Mouse (Mus musculus): ENCODE results near the gene Sept3. TPM values are rescaled to one million over a fixed set of nuclear protein-coding genes. Genes with fewer than 3 reads are reported as not detected.

Gene Sept3
- polyA plus RNA-seq (2015; fragmentation: Nextera tagmentation; extraction: Ambion mirVana): 2.1 and 2.9 TPM in 2 replicates

DNA sequence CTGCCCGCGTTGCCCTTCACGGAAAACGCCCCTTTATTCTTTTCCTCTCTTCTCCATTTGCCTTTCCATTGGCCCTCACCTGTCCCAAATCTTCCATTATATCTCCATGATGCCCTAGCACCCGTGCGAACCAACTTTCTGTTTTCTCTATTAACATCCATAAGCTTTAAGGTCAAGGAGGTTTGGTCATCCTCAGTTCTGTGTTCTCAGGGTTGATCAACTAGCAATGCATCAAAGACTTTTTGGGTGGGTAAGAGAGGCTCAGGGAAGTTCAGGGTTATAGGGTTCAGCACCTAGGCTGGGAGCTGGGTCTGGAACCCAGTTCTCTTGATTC lies at the start of gene Sept3:
TSS of gene Sept3 (plus strand) at position 301 of the 334 bp plus-strand sequence.
- WGBS: 24% methylated on average over 6 of the region's 6 CpGs
- H3K9ac ChIP-seq (ENCODE audit: low read length): peak within 1 kb of the TSS; percentile 52
- H3K27ac ChIP-seq (replicated peaks): no peak within 1 kb of the TSS

DNA sequence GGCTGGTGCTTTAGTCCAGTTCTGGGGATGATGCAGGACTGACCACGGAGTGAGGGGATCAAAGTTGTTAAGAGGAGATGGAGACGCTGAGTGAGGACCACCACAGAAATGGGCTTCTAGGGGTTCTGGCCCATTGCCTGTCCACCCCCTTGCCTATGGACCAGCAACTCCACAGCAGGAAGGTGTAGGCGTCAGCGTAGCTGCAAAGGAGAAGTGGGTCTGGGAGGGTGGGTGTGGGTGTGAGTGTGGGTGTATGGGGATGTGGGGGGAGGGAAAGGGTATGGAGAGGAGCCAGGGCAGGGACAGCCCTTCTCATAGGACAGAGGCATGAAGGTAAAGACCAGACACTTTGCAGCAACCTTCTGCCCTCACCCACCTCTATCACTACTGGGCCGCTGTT lies 48.9 kb upstream of the Sept3 start:
- H3K9me3 ChIP-seq (ENCODE audit: control insufficient read depth, low read length): no peaks in the 10 kb centered on the region
- no peak for TF ChIP-seq EP300 (optimal IDR thresholded peaks at IDR 0.05)
- no peak for TF ChIP-seq CTCF (IDR thresholded peaks at IDR 0.05; ENCODE audit: low read depth)
- H3K36me3 ChIP-seq (ENCODE audit: control insufficient read depth, insufficient read depth, low read length): no peaks in the 10 kb centered on the region
- DNase-seq (ENCODE audit: low spot score) (no peak), ATAC-seq (ENCODE audit: low FRiP score, low TSS enrichment) (no peak)
- H3K4me2 ChIP-seq (replicated peaks; ENCODE audit: low read depth): no peak overlapping the region
- WGBS: 87% methylated on average over 5 of the region's 5 CpGs
- no peaks in the 10 kb centered on the region for H3K27me3 ChIP-seq (ENCODE audit: control insufficient read depth, insufficient read depth, low read length)
- H3K9ac ChIP-seq (ENCODE audit: low read length): no peak overlapping the region
- no peak overlapping the region for H3K4me3 ChIP-seq (ENCODE audit: low read depth, low read length)
- H3K4me1 ChIP-seq (replicated peaks; ENCODE audit: control insufficient read depth, insufficient read depth): no peaks in the 10 kb centered on the region
- no peak overlapping the region for H3K27ac ChIP-seq (replicated peaks)

More for the DNA sequence above, at the start of gene Sept3:
- Histone ChIP-seq H3K27me3 (ENCODE audit: control insufficient read depth, insufficient read depth, low read length) (no peaks in the 10 kb centered on the region), H3K4me3 (ENCODE audit: low read depth, low read length) (peak within 1 kb of the TSS; percentile 47), H3K9me3 (ENCODE audit: control insufficient read depth, low read length) (no peaks in the 10 kb centered on the region), H3K4me2 (replicated peaks; ENCODE audit: low read depth) (peak within 1 kb of the TSS; percentile 82), H3K36me3 (ENCODE audit: control insufficient read depth, insufficient read depth, low read length) (no peaks in the 10 kb centered on the region), H3K4me1 (replicated peaks; ENCODE audit: control insufficient read depth, insufficient read depth) (no peaks in the 10 kb centered on the region; the same call in 1 of the 2 replicates)
- no peak for ATAC-seq (ENCODE audit: low FRiP score, low TSS enrichment)
- no peak for DNase-seq (ENCODE audit: low spot score)
- TF ChIP-seq CTCF (IDR thresholded peaks at IDR 0.05; ENCODE audit: low read depth) (no peak), EP300 (optimal IDR thresholded peaks at IDR 0.05) (no peak)

DNA sequence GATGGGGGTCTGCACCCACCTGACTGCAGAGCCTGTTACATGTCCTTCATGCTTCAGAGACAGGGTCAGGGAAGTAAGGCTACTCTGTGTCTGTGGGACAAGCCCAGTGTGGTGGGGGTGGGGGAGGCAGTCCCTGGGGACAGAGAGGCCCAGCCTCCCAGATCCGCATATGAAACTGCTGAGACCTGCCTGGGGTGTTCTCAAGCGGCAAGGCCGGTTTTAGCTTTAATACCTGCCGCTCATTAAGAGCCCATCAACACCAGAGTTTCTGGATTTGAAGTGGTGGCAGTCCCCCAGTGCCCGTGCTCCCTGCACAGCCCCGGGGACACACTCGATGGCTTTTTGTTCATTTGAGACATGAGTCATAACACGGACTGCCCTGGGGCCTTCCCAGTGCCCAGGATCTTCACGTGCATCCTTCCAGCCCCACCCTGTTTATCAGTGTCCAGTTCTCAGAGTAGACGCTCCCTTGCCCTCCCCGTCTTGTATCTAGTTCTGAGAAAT lies 45.1 kb upstream of the Sept3 start:
- DNase-seq (ENCODE audit: low spot score) (no peak), ATAC-seq (ENCODE audit: low FRiP score, low TSS enrichment) (no peak)
- Histone ChIP-seq H3K27ac (replicated peaks) (no peak overlapping the region), H3K4me2 (replicated peaks; ENCODE audit: low read depth) (no peak overlapping the region), H3K9me3 (ENCODE audit: control insufficient read depth, low read length) (no peaks in the 10 kb centered on the region), H3K4me1 (replicated peaks; ENCODE audit: control insufficient read depth, insufficient read depth) (no peaks in the 10 kb centered on the region), H3K36me3 (ENCODE audit: control insufficient read depth, insufficient read depth, low read length) (no peaks in the 10 kb centered on the region), H3K9ac (ENCODE audit: low read length) (no peak overlapping the region), H3K4me3 (ENCODE audit: low read depth, low read length) (no peak overlapping the region), H3K27me3 (ENCODE audit: control insufficient read depth, insufficient read depth, low read length) (no peaks in the 10 kb centered on the region)
- TF ChIP-seq CTCF (IDR thresholded peaks at IDR 0.05; ENCODE audit: low read depth): no peak
- TF ChIP-seq EP300 (optimal IDR thresholded peaks at IDR 0.05): no peak
- WGBS: 35% methylated on average over 11 of the region's 11 CpGs

DNA sequence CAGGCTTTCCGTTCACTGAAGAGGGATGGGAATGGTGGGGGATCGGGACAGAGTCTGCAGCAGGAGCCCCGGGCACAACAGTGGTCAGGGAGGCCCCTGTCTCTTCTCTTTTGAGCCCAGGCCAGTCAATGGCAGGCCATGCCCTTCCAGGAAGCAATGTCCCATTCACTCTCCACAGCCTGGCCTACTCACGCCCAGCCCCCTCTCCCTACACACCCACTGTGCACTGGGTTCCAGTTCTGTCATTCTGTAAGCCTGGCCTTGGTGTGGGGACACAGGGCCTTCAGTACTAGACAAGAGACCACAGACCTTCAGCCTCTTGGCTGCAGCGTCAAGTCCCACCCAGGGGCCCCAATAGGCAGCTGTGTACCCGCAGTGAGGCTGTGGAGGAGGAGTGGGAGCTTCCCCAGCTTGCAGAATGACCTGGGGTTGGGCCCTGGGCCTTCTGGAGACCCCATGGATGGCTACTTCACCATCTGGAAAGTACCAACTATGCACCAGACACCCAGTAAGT lies 44.5 kb upstream of the Sept3 start:
- Histone ChIP-seq H3K27me3 (ENCODE audit: control insufficient read depth, insufficient read depth, low read length) (no peaks in the 10 kb centered on the region), H3K9ac (ENCODE audit: low read length) (no peak overlapping the region), H3K27ac (replicated peaks) (no peak overlapping the region), H3K4me2 (replicated peaks; ENCODE audit: low read depth) (no peak overlapping the region), H3K9me3 (ENCODE audit: control insufficient read depth, low read length) (no peaks in the 10 kb centered on the region), H3K4me1 (replicated peaks; ENCODE audit: control insufficient read depth, insufficient read depth) (no peaks in the 10 kb centered on the region), H3K36me3 (ENCODE audit: control insufficient read depth, insufficient read depth, low read length) (no peaks in the 10 kb centered on the region), H3K4me3 (ENCODE audit: low read depth, low read length) (no peak overlapping the region)
- WGBS: 72% methylated on average over 6 of the region's 6 CpGs
- TF ChIP-seq CTCF (IDR thresholded peaks at IDR 0.05; ENCODE audit: low read depth) (no peak), EP300 (optimal IDR thresholded peaks at IDR 0.05) (no peak)
- ATAC-seq (ENCODE audit: low FRiP score, low TSS enrichment) (no peak), DNase-seq (ENCODE audit: low spot score) (no peak)

DNA sequence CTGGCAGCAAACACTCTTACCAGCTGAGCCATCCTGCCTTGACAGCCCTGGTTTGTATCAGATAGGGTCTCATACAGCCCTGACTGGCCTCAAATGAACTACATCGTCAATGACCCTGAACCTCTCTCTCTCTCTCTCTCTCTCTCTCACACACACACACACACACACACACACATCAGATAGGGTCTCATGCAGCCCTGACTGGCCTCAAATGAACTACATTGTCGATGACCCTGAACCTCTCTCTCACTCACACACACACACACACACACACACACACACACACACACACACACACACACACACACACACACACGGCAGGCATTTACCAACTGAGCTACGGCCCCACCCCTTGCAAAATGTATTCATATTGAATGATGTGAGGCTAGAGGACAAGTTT lies 43.6 kb upstream of the Sept3 start:
- H3K4me2 ChIP-seq (replicated peaks; ENCODE audit: low read depth): no peak overlapping the region
- no peaks in the 10 kb centered on the region for H3K4me1 ChIP-seq (replicated peaks; ENCODE audit: control insufficient read depth, insufficient read depth)
- DNase-seq (ENCODE audit: low spot score): no peak
- H3K27ac ChIP-seq (replicated peaks): no peak overlapping the region
- H3K36me3 ChIP-seq (ENCODE audit: control insufficient read depth, insufficient read depth, low read length): no peaks in the 10 kb centered on the region
- no peak for TF ChIP-seq EP300 (optimal IDR thresholded peaks at IDR 0.05)
- no peak for TF ChIP-seq CTCF (IDR thresholded peaks at IDR 0.05; ENCODE audit: low read depth)
- no peak overlapping the region for H3K4me3 ChIP-seq (ENCODE audit: low read depth, low read length)
- no peaks in the 10 kb centered on the region for H3K9me3 ChIP-seq (ENCODE audit: control insufficient read depth, low read length)
- H3K27me3 ChIP-seq (ENCODE audit: control insufficient read depth, insufficient read depth, low read length): no peaks in the 10 kb centered on the region
- ATAC-seq (ENCODE audit: low FRiP score, low TSS enrichment): 0 out of 2 replicates have a peak, but pooled peaks have one; percentile 22
- WGBS: 65% methylated on average over 4 of the region's 4 CpGs
- H3K9ac ChIP-seq (ENCODE audit: low read length): no peak overlapping the region

DNA sequence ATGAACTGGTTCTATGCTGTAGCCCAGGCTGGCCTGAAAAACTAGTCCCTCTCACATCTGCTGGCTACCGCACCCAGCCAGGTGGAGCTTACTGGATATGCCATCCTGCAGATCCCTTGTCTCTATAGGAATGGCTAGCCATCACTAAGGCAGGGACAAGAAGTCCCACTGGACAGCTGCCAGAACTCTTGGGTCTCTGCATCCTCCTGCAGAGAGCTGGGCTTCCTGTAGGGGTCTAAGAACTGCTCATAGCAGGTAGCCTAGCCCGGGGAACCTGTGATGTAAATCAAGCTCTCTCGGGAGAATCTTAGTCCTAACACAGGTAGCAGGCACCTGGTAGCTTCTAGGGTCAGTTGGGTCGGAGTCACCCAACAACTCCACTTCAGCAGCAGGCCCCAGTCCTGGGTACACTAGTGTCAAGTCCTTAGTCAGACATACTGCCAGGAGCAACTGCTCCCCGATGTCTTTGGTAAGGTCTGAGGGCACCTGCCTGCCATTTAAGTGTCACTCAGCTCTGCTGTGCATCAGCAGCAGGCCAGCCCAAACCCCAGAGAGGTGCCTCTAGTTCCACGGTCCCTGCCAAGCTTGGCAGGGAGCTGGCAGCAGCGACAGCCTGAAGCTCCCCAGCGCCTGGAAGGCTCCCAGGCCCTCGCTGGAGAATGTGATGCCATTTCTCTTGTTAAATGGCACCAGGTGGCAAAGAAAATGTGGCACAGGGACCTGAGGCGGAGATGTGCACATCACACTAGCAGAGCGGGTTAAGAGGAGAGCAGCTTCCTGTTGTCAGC lies 42.9 kb upstream of the Sept3 start:
- 62% methylated on average over 11 of the region's 11 CpGs for WGBS
- Histone ChIP-seq H3K9ac (ENCODE audit: low read length) (no peak overlapping the region), H3K27ac (replicated peaks) (no peak overlapping the region), H3K9me3 (ENCODE audit: control insufficient read depth, low read length) (no peaks in the 10 kb centered on the region), H3K4me3 (ENCODE audit: low read depth, low read length) (no peak overlapping the region), H3K4me2 (replicated peaks; ENCODE audit: low read depth) (no peak overlapping the region), H3K4me1 (replicated peaks; ENCODE audit: control insufficient read depth, insufficient read depth) (no peaks in the 10 kb centered on the region), H3K27me3 (ENCODE audit: control insufficient read depth, insufficient read depth, low read length) (no peaks in the 10 kb centered on the region), H3K36me3 (ENCODE audit: control insufficient read depth, insufficient read depth, low read length) (no peaks in the 10 kb centered on the region)
- ATAC-seq (ENCODE audit: low FRiP score, low TSS enrichment) (no peak), DNase-seq (ENCODE audit: low spot score) (no peak)
- TF ChIP-seq EP300 (optimal IDR thresholded peaks at IDR 0.05) (no peak), CTCF (IDR thresholded peaks at IDR 0.05; ENCODE audit: low read depth) (no peak)

Data from stomach, postnatal 0 days (tissue).